Mouse (Mus musculus): Measurements from ENCODE around the gene Fkbp8. TPM values are rescaled to one million over a fixed set of nuclear protein-coding genes. Genes with fewer than 3 reads are reported as not detected.

The Fkbp8 gene
- polyA plus RNA-seq, 1 experiment, result 640 TPM

DNA sequence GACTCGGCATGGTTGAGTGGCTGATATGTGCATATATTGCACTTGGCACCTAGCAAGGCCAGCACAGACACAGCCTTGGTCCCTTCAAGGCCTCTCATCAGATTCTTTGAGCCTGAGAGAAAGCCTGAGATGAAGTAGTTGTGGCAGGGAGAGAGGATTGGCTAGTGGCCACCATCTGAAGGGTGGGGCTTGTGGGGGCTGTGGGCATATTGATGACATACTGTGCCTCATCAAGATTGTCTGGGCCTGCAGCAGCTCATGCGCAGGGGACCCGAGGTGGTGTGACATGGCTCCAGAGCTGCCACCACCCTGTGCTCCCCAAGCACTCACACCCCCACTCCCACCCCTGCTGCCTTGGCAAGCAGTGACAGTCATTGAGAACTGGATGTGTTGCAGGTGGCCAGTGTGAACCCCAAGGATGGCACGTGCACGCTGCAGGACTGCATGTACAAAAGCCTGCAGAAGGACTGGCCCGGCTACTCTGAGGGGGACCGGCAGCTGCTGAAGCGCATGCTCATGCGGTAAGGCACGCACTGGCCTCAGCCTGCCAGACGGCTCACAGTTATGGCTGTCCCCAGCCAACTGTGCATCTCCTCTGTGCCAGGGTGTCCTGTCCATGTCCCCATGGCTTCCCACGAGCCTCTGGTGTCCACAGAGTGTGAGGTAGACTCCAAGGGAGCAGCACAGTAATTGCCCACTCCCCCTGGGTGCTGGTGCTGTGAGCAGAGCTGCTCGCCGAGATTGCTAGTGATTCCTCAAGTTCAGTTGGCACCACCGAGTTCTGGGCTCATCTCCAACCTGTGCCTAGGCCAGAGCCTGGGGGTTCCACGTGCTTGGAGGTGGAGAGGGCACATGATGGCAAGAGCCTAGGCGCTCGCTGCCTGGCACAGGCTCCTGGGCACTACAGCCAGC lies 56.2 kb downstream of the Fkbp8 start:
- Histone ChIP-seq H3K4me1 (replicated peaks; ENCODE audit: control insufficient read depth, insufficient read depth, low read length) (no peaks in the 10 kb centered on the region), H3K4me3 (ENCODE audit: control insufficient read depth, insufficient read depth, low read length) (no peak overlapping the region), H3K27me3 (ENCODE audit: control insufficient read depth, insufficient read depth, low read length) (no peaks in the 10 kb centered on the region), H3K36me3 (ENCODE audit: control insufficient read depth, insufficient read depth, low read length) (peaks cover 33% of the 10 kb centered on the region), H3K27ac (ENCODE audit: control insufficient read depth, insufficient read depth, low read length) (no peak overlapping the region)
- 94% methylated on average over 18 of the region's 18 CpGs for WGBS
- TF ChIP-seq CTCF (IDR thresholded peaks at IDR 0.05; ENCODE audit: borderline replicate concordance, control insufficient read depth, extremely low read depth, insufficient read depth, low read length, poor library complexity) (no peak), POLR2A (IDR thresholded peaks at IDR 0.05; ENCODE audit: control insufficient read depth, extremely low read depth, insufficient read depth, low read length, poor library complexity) (no peak)
- no peak for DNase-seq

DNA sequence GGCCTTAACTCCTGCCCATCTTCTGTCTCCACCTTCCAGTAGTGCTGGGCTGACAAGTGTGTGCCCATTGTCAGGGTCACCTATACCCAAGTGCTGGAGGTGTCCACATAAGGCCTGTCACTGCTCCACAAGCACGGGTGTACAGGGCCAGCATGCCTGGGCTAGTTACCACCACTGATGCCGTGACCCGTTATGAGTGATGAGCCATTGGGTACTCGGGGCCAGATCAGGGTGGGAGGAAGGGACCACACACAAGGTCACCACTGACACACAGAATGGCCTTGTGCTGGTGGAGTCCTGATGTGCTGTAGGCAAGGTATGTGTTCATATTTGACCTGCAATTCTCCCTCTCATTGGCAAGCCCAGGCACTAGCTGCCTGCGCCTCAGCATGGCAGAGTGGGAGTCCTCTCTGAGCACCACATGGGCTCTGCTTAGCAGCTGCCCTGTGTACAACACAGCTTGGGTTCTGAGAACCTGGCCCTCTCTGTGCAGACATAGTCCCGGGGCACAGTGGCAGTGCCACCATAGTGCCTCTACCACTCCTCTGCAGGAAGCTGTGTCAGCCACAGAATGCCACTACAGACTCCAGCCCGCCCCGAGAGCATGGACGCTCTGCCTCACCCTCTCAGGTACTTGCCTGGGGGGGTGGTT lies 57.2 kb downstream of the Fkbp8 start:
- H3K27me3 ChIP-seq (ENCODE audit: control insufficient read depth, insufficient read depth, low read length), result no peaks in the 10 kb centered on the region
- H3K36me3 ChIP-seq (ENCODE audit: control insufficient read depth, insufficient read depth, low read length), result peaks cover 33% of the 10 kb centered on the region
- WGBS, result 96% methylated on average over 9 of the region's 9 CpGs
- no peak overlapping the region for H3K27ac ChIP-seq (ENCODE audit: control insufficient read depth, insufficient read depth, low read length)
- no peak for TF ChIP-seq POLR2A (IDR thresholded peaks at IDR 0.05; ENCODE audit: control insufficient read depth, extremely low read depth, insufficient read depth, low read length, poor library complexity)
- TF ChIP-seq CTCF (IDR thresholded peaks at IDR 0.05; ENCODE audit: borderline replicate concordance, control insufficient read depth, extremely low read depth, insufficient read depth, low read length, poor library complexity), result no peak
- no peaks in the 10 kb centered on the region for H3K4me1 ChIP-seq (replicated peaks; ENCODE audit: control insufficient read depth, insufficient read depth, low read length)
- DNase-seq, result no peak
- no peak overlapping the region for H3K4me3 ChIP-seq (ENCODE audit: control insufficient read depth, insufficient read depth, low read length)

Other genes starting within 250 kb of the Fkbp8 start
- gene Homer3, start 244.9 kb upstream of the Fkbp8 start, polyA plus RNA-seq (2012; rRNA removed), result 60.6 and 67.6 TPM in 2 replicates
- 72.1 and 75.4 TPM in 2 replicates for gene Ddx49, start 225.2 kb upstream of the Fkbp8 start, polyA plus RNA-seq (2012; rRNA removed)
- gene Cope, start 225.2 kb upstream of the Fkbp8 start, polyA plus RNA-seq (2012; rRNA removed), result 397 and 454 TPM in 2 replicates
- gene Cers1, start 211.9 kb upstream of the Fkbp8 start, polyA plus RNA-seq (2012; rRNA removed), result 0.13 and 0.61 TPM in 2 replicates
- 0.13 and 0.23 TPM in 2 replicates for gene Gdf1, start 197.9 kb upstream of the Fkbp8 start, polyA plus RNA-seq (2012; rRNA removed)
- 76.0 and 104 TPM in 2 replicates for gene Upf1, start 174.4 kb upstream of the Fkbp8 start, polyA plus RNA-seq (2012; rRNA removed)
- gene Comp, start 154.2 kb upstream of the Fkbp8 start, polyA plus RNA-seq (2012; rRNA removed), result 4.1 and 4.7 TPM in 2 replicates
- 43.9 and 49.0 TPM in 2 replicates for gene Crtc1, start 88.1 kb upstream of the Fkbp8 start, polyA plus RNA-seq (2012; rRNA removed)
- 43.1 and 44.6 TPM in 2 replicates for gene Klhl26, start 50.8 kb upstream of the Fkbp8 start, polyA plus RNA-seq (2012; rRNA removed)
- 0.39 and 0.73 TPM in 2 replicates for gene Tmem59l, start 40.4 kb upstream of the Fkbp8 start, polyA plus RNA-seq (2012; rRNA removed)
- 0.59 and 0.70 TPM in 2 replicates for gene Crlf1, start 34.6 kb upstream of the Fkbp8 start, polyA plus RNA-seq (2012; rRNA removed)
- 196 and 227 TPM in 2 replicates for gene Rex1bd, start 21.0 kb upstream of the Fkbp8 start, polyA plus RNA-seq (2012; rRNA removed)
- gene Uba52, start 16.9 kb upstream of the Fkbp8 start, polyA plus RNA-seq (2012; rRNA removed), result 731 and 765 TPM in 2 replicates
- gene Kxd1, start 232 bp downstream of the Fkbp8 start, polyA plus RNA-seq (2012; rRNA removed), result 72.7 and 86.7 TPM in 2 replicates
- 40.2 and 42.6 TPM in 2 replicates for gene Ell, start 11.7 kb downstream of the Fkbp8 start, polyA plus RNA-seq (2012; rRNA removed)
- gene Isyna1, start 66.6 kb downstream of the Fkbp8 start, polyA plus RNA-seq (2012; rRNA removed), result 185 and 201 TPM in 2 replicates
- gene Ssbp4, start 81.1 kb downstream of the Fkbp8 start, polyA plus RNA-seq (2012; rRNA removed), result 392 and 506 TPM in 2 replicates
- 15.3 and 18.5 TPM in 2 replicates for gene Lrrc25, start 88.4 kb downstream of the Fkbp8 start, polyA plus RNA-seq (2012; rRNA removed)
- 6.7 and 7.5 TPM in 2 replicates for gene Gdf15, start 104.7 kb downstream of the Fkbp8 start, polyA plus RNA-seq (2012; rRNA removed)
- 40.7 and 41.9 TPM in 2 replicates for gene Pgpep1, start 132.7 kb downstream of the Fkbp8 start, polyA plus RNA-seq (2012; rRNA removed)
- gene Lsm4, start 145.5 kb downstream of the Fkbp8 start, polyA plus RNA-seq (2012; rRNA removed), result 192 and 199 TPM in 2 replicates
- gene Jund, start 171.2 kb downstream of the Fkbp8 start, polyA plus RNA-seq (2012; rRNA removed), result 540 and 792 TPM in 2 replicates
- gene Iqcn, start 175.7 kb downstream of the Fkbp8 start, polyA plus RNA-seq (2012; rRNA removed), result 0.19 and 0.28 TPM in 2 replicates
- gene Gm3336, start 190.8 kb downstream of the Fkbp8 start, polyA plus RNA-seq (2012; rRNA removed), result 0.48 and 0.50 TPM in 2 replicates
- gene Pde4c, start 196.0 kb downstream of the Fkbp8 start, polyA plus RNA-seq (2012; rRNA removed), result 4.9 and 6.2 TPM in 2 replicates
- 17.8 and 20.8 TPM in 2 replicates for gene Rab3a, start 227.0 kb downstream of the Fkbp8 start, polyA plus RNA-seq (2012; rRNA removed)
- gene Mpv17l2, start 233.2 kb downstream of the Fkbp8 start, polyA plus RNA-seq (2012; rRNA removed), result 72.9 and 103 TPM in 2 replicates
- 124 and 136 TPM in 2 replicates for gene Pik3r2, start 249.0 kb downstream of the Fkbp8 start, polyA plus RNA-seq (2012; rRNA removed)

All from thymus, adult 2 months (tissue).